8 mouse cellular contexts compared by ENCODE assay signal in genomic region chr8:46686664-46687336, GRCm38 (mm10). TPM values are rescaled to one million over a fixed set of nuclear protein-coding genes. Genes with fewer than 3 reads are reported as not detected.
DNase-seq lines count a peak whose midpoint lies in the region; ATAC-seq lines count a peak whose summit lies in the region.

No protein-coding gene starts in this region.

- no peaks in the 10 kb centered on the region for H3K36me3 ChIP-seq in intestine, embryonic 14.5 days (ENCODE audit: control insufficient read depth, insufficient read depth, low read length)

- peak; percentile 93 to 98 for DNase-seq in adrenal gland, adult (ENCODE audit: inconsistent age in 2 of 2, low spot score in 1 of 2)
- DNase-seq in embryo, embryonic 10.5 days (ENCODE audit: low spot score), result peak; percentile 95
- peak; percentile 87 for DNase-seq in gastrocnemius, postnatal 25 days
- peak; percentile 98 for DNase-seq in intestine, embryonic 14.5 days (ENCODE audit: low spot score)
- peak; percentile 95 to 97 for DNase-seq in left cerebral cortex, postnatal 14 days (ENCODE audit: low spot score in 2 of 2)
- peak; percentile 91 for DNase-seq in mesoderm, embryonic 11.5 days (ENCODE audit: low read depth, low spot score)
- peak; percentile 92 to 94 for DNase-seq in right cerebral cortex, postnatal 36 days (ENCODE audit: low spot score in 2 of 2)
- DNase-seq in yolk sac, embryonic 10.5 days (ENCODE audit: low spot score), result peak; percentile 95

- intact Hi-C loops in left cerebral cortex, postnatal 14 days (cut with DNase I), result no loop called here

- H3K4me1 ChIP-seq in intestine, embryonic 14.5 days (replicated peaks; ENCODE audit: control insufficient read depth, insufficient read depth, low read length), result no peaks in the 10 kb centered on the region

- peak overlapping the region; percentile 67 for H3K4me3 ChIP-seq in intestine, embryonic 14.5 days (ENCODE audit: low read depth, low read length)

- peak overlapping the region; percentile 47 for H3K4me2 ChIP-seq in intestine, embryonic 14.5 days (ENCODE audit: low read length)

- WGBS in intestine, embryonic 14.5 days, result under 1% methylated on average over 19 of the region's 19 CpGs

- peak; percentile 99 for ATAC-seq in intestine, embryonic 14.5 days (replicated peaks; ENCODE audit: low FRiP score, low TSS enrichment, low read depth)

- no peaks in the 10 kb centered on the region for H3K9me3 ChIP-seq in intestine, embryonic 14.5 days (ENCODE audit: control insufficient read depth, low read length)

- H3K9ac ChIP-seq in intestine, embryonic 14.5 days (ENCODE audit: low read length), result peak overlapping the region; percentile 81

- peak overlapping the region; percentile 88 for H3K27ac ChIP-seq in intestine, embryonic 14.5 days (ENCODE audit: low read depth)

- no peaks in the 10 kb centered on the region for H3K27me3 ChIP-seq in intestine, embryonic 14.5 days (replicated peaks; ENCODE audit: control insufficient read depth, insufficient read depth, low read length)

RNA-seq across cellular contexts. Expression of gene Irf2, which starts 52.7 kb away (rescaled TPM):
- total RNA-seq in gastrocnemius, postnatal 25 days (2021), result 10 to 100 TPM; 27.4 to 29.6 TPM
- polyA plus RNA-seq in intestine, embryonic 14.5 days (2014; fragmentation: Nextera tagmentation; extraction: Ambion mirVana), result 19.3 and 25.4 TPM in 2 replicates
- 10 to 100 TPM; 40.6 to 44.3 TPM for total RNA-seq in left cerebral cortex, postnatal 14 days (2021)

Comparison
In these comparisons a context has a peak if more than half of its experiments do, and no peak if none do; other contexts are left out.
1. Peak in every context shown above with its lines: DNase-seq, ATAC-seq, H3K4me3 ChIP-seq and H3K27ac ChIP-seq.